16 mouse cellular contexts compared by ENCODE assay signal in the genomic region with DNA sequence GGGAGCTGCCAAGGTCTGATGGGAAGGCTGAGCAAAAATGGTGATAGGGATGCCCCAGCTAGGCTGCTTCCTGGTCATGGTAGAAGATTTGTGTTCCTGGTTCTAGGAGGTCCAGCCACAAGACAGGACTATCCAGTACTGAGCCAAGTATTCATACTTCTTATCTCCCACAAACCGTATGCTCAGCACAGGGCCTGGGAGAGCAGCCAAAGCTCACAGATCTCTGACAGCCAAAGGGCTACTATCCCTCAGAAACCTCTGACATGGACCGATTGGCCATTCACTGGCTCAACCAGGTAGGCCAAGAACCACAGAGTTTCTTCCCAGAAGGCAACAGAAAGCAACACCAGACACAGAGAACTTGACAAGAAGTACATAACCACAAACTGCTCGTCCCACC. TPM values are rescaled to one million over a fixed set of nuclear protein-coding genes. Genes with fewer than 3 reads are reported as not detected.
DNase-seq lines count a peak whose midpoint lies in the region; ATAC-seq and TF ChIP-seq lines count a peak whose summit lies in the region.
"Had no signal": no experiment of that assay in that cellular context is flagged by ENCODE, and none has a peak within 500 bp of the region (broad histone marks: within the 10 kb centered on the region; RNA-seq: fewer than 3 reads in every experiment).

No protein-coding gene starts in this region.

- H3K4me1 ChIP-seq in heart, adult 2 months (ENCODE audit: control insufficient read depth, insufficient read depth, low read length) = no peaks in the 10 kb centered on the region; the same call in 1 of the 2 replicates
- no peaks in the 10 kb centered on the region for H3K4me1 ChIP-seq in lung, embryonic 15.5 days
- H3K4me1 ChIP-seq: forebrain, embryonic 10.5 days; midbrain, embryonic 15.5 days had no signal

- no peak overlapping the region; the same call in 1 of the 2 replicates for H3K27ac ChIP-seq in heart, adult 2 months
- no peak overlapping the region for H3K27ac ChIP-seq in lung, embryonic 15.5 days
- H3K27ac ChIP-seq: forebrain, embryonic 10.5 days; kidney, postnatal 0 days; midbrain, embryonic 15.5 days had no signal

- no peaks in the 10 kb centered on the region for H3K9me3 ChIP-seq in lung, embryonic 15.5 days
- H3K9me3 ChIP-seq: forebrain, embryonic 10.5 days; G1E; midbrain, embryonic 15.5 days had no signal

- no peak for TF ChIP-seq POLR2A in heart, adult 2 months (IDR thresholded peaks at IDR 0.05; ENCODE audit: insufficient read depth, low read depth, low read length)

- no peak for TF ChIP-seq CTCF in heart, adult 2 months (IDR thresholded peaks at IDR 0.05)

- no peak overlapping the region for H3K4me3 ChIP-seq in heart, adult 2 months
- H3K4me3 ChIP-seq in lung, embryonic 15.5 days = no peak overlapping the region
- H3K4me3 ChIP-seq: forebrain, embryonic 10.5 days; midbrain, embryonic 15.5 days had no signal

- ATAC-seq in lung, embryonic 15.5 days (ENCODE audit: borderline replicate concordance, extremely low read depth, low FRiP score, low TSS enrichment) = 0 out of 2 replicates have a peak, but pooled peaks have one; percentile 23
- peak; percentile 43; the same call in 1 of the 2 replicates for ATAC-seq in erythroid progenitor cell, adult 5-6 weeks (replicated peaks; ENCODE audit: low FRiP score, poor library complexity, severe bottlenecking)
- ATAC-seq: midbrain, embryonic 15.5 days had no signal

- intact Hi-C loops in heart, adult 2 months (cut with DNase I) = no loop called here
- intact Hi-C loops in heart, postnatal 25 days (cut with DNase I) = no loop called here

- no peaks in the 10 kb centered on the region for H3K27me3 ChIP-seq in heart, adult 2 months (ENCODE audit: control insufficient read depth, insufficient read depth, low read length)
- no peaks in the 10 kb centered on the region for H3K27me3 ChIP-seq in lung, embryonic 15.5 days
- H3K27me3 ChIP-seq: midbrain, embryonic 15.5 days had no signal

- H3K79me2 ChIP-seq in heart, adult 2 months (replicated peaks; ENCODE audit: control insufficient read depth, insufficient read depth, low read length) = no peaks in the 10 kb centered on the region

- H3K36me3 ChIP-seq in heart, adult 2 months (ENCODE audit: control insufficient read depth, insufficient read depth, low read length) = no peaks in the 10 kb centered on the region
- H3K36me3 ChIP-seq in lung, embryonic 15.5 days = peaks cover 77% of the 10 kb centered on the region
- H3K36me3 ChIP-seq: midbrain, embryonic 15.5 days had no signal

- no peak overlapping the region for H3K9ac ChIP-seq in heart, adult 2 months (ENCODE audit: low read depth, low read length)
- H3K9ac ChIP-seq in lung, embryonic 15.5 days = no peak overlapping the region
- H3K9ac ChIP-seq: midbrain, embryonic 15.5 days had no signal

- 44% methylated on average over 3 of the region's 3 CpGs for WGBS in heart, adult 2 months
- WGBS in lung, embryonic 15.5 days = 63% methylated on average over 3 of the region's 3 CpGs

- TF ChIP-seq EP300 in heart, adult 2 months (IDR thresholded peaks at IDR 0.05; ENCODE audit: insufficient read depth, low read depth, low read length) = no peak

- no peak overlapping the region for H3K4me2 ChIP-seq in lung, embryonic 15.5 days
- H3K4me2 ChIP-seq: midbrain, embryonic 15.5 days had no signal

- peak; percentile 43 to 70 for DNase-seq in heart, adult 2 months
- no peak for DNase-seq in heart, postnatal 25 days (ENCODE audit: low spot score)
- no peak for DNase-seq in lung, postnatal 14 days
- peak; percentile 50 to 53 for DNase-seq in kidney, postnatal 36 days
- no peak for DNase-seq in left cerebral cortex, adult 11 months (ENCODE audit: low spot score)
- DNase-seq in spleen, adult 18-20 months = no peak
- DNase-seq: cerebellum, adult 9-11 months; layer of hippocampus, postnatal 36 days; lung, postnatal 4 days; right cerebral cortex, adult 18-20 months had no signal

RNA-seq across cellular contexts. Expression of a gene that starts 36.1 kb away (rescaled TPM):
- 1 to 10 TPM; 2.3 to 3.5 TPM for total RNA-seq in heart, adult 2 months (2021)
- 2.4 and 2.8 TPM in 2 replicates for polyA plus RNA-seq in heart, adult 2 months (2012; rRNA removed)
- total RNA-seq in heart, postnatal 25 days (2021) = 1 to 10 TPM; 3.0 to 3.4 TPM
- polyA plus RNA-seq in lung, embryonic 15.5 days (2015; fragmentation: Nextera tagmentation; extraction: Ambion mirVana) = 176 TPM in 2 replicates
- total RNA-seq in erythroid progenitor cell, adult 5-6 weeks (2015; ENCODE audit: low replicate concordance) = 13.0 and 14.4 TPM in 2 replicates
- 11.7 and 35.3 TPM in 2 replicates for total RNA-seq in erythroid progenitor cell, adult 5-6 weeks (2017; ENCODE audit: low replicate concordance)

Comparison
In these comparisons a context has a peak if more than half of its experiments do, and no peak if none do; other contexts are left out.
1. DNase-seq: peak in heart, adult 2 months (2 of 2) and kidney, postnatal 36 days (2 of 2); none in heart, postnatal 25 days (single experiment), lung, postnatal 14 days (single experiment), left cerebral cortex, adult 11 months (single experiment) and spleen, adult 18-20 months (0 of 2).